Mouse (Mus musculus): ENCODE results near the gene Exoc8. TPM values are rescaled to one million over a fixed set of nuclear protein-coding genes. Genes with fewer than 3 reads are reported as not detected.

The Exoc8 gene
- total RNA-seq, 1 experiment from 2014 or later, result 27.7 TPM

DNA sequence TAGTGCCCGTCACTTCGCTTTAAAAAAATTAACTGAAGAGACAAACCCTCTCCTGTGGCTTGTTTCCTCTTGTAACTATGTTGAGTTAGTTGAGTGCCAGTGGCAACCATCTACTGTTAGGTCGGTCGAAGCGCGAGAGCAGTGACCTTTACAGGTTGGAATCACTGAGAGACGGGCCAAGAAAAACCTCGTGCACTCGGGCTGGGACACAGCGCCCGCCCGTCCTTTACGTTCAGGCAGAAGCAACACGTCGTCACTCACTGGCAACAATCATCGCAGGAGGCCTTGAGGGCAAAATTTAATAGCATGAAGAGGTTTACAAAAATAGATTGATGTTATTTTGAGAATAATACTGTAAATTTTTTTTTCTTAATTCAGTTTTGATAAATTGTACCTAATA is 12.4 kb upstream of the Exoc8 start:
- DNase-seq, result no peak

DNA sequence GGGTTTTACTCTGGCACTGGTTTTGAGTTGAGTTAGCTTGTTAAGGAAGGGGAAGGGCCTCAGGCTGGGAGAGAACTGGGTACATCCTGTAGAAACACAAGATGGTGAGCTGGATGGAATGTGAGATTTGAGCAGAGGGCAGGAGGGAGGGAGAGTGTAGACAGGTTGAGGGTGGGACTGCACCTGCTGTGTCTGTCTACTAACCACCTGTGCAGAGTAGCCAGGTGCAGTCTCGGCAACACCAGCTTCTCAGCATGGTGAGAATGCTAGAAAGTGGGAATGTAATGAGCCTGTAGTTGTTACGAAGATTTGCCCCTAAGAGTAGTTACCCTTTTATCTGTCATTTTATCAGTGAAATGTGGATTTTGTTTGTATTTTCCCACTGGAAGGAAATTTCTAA is 8.0 kb upstream of the Exoc8 start:
- DNase-seq, result no peak

DNA sequence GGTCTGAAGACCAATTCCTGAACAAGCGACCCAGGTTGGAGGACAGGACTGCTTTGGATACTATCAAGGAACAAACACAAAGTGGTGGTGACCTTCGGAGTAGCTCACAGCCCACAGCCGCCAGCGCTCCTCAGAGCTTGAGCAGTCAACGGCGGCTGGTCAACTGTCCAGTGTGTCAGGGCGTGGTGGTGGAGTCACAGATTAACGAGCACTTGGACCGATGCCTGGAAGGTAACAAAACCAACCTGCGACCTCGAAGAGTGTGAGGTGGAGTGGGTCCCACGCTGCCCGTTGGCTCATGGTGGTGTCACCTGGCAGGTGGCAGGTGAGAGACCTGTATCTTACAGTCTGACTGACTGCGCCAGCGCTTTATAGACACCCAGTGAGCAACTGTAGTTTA is 5.7 kb upstream of the Exoc8 start:
- DNase-seq, result no peak

DNA sequence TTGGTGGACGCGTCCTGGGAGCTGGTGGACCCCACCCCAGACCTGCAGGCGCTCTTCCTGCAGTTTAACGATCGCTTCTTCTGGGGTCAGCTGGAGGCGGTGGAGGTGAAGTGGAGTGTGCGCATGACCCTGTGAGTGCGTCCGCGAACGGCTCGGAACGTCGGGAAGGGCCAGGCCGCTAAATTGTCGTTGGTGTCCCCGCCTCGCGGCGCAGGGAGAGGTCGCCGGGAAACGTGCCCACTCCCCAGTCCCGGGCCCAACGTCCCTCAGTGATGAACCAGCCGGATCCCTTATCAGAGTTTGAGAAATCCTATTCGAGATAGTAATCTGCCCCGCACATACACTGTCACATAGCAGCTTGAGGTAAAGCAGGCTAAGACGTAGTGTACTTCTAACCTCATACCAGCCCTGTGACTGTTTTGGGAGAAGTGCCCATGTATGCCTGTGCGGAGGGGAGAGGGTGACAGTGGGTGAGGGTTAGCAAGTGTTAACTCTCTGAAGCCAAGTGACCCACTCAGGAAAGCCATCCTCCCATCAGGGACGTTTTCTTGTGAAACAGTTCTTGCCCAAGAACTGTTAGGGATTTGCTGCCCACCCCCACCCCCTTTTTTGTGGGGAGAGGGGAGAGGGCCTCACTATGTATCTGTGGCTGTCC is 873 bp upstream of the Exoc8 start:
- peak; percentile 18 for DNase-seq

DNA sequence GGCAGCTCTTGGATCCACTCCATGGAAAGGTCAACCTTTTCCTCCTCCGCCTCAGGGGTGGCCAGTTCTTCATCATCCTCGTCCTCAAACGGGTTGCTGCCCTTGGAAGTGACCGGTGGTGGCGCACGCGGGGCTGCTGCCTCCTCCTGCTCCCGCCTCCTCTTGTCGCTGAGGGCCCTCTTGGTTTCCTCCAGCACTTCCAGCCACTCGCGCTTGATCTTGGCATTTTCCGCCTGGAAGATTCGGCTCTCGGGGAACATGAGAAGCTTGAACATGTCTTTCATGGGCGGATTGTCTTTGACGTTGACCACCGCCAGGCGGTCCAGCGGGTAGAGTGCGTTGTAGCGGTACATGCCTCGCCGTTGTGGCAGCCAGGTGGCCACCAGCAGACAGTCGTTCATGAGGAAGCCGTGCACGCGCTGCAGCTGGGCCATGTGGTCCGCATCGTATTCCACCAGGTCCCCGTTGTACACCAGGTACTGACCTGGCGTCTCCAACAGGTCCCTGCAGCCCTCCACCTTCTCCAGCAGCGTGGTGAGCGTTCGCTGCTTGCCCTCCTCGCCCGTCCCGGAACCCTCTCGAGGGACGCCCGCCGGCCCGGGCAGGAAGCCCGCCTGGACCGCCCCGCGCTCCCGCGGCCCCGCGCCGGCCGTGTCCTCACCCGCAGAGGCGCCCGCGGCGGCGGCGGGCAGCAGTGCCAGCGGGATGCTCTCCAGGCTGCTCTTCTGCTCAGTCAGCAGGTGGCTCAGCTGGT is 696 bp downstream of the Exoc8 start:
- DNase-seq, result peak; percentile 80

DNA sequence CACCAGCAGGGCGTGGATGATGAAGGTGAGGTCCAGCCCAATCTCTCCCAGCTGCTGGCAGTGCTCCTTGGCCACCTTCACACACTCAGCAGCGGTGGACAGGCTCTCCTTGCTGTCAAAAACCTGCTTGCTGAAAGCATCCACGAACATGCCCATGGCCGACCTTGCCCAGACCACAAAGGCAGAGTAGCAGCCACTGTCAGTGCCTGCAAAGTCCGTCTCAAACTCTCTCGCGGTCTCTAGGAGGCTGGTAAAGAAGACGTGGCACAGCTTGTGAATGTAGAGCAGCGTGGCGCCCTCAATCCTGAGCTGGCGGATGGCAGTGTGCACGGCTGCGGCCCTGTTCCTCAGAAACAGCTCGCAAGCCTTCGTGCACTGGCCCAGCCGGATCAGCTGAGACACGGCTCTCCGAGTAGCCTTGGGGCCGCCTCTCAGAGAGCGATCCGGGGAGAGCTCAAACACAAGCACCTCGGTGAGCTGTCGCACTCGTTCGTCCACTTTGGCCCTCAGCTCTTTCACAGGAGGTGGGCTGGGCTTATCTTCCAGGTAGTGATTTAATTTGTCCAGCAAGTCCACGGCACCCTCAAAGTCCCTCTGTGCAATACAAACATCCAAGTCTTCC is 1.4 kb downstream of the Exoc8 start:
- peak; percentile 18 for DNase-seq

DNA sequence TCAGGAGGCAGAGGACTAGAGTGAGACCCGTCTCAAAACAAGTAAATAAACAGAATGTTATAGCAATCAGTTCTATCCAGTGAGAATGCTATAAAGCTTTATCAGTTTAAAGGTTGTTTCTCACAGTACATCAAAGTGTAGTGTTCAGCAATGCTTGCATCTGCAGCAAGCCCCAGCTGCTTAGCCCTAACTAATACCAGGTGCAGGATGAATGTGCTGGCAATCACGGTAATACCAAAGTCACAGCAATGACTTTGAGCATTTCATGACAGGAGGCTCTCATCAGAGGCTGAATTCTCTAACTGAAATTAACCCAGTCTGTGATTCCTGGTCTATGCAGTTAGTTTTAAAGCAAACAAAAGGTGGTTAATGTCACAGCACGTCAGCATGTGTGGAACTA is 4.9 kb downstream of the Exoc8 start:
- no peak for DNase-seq

DNA sequence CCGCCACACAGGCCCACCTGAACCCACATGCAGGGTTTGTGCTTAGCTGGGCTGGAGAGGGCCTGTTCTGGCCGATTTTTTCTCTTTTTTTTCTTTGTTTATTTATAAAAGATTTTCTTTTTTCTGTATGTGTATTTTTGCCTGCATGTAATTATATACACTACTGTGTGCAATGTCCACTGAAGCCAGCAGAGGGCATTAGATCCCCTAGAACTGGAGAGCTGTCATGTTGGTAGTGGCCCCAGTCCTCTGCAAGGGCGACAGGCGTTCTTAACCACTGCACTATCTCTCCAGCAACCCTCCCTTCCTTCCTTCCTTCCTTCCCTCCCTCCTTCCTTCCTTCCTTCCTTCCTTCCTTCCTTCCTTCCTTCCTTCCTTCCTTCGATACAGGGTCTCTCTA is 9.1 kb downstream of the Exoc8 start:
- DNase-seq, result no peak

DNA sequence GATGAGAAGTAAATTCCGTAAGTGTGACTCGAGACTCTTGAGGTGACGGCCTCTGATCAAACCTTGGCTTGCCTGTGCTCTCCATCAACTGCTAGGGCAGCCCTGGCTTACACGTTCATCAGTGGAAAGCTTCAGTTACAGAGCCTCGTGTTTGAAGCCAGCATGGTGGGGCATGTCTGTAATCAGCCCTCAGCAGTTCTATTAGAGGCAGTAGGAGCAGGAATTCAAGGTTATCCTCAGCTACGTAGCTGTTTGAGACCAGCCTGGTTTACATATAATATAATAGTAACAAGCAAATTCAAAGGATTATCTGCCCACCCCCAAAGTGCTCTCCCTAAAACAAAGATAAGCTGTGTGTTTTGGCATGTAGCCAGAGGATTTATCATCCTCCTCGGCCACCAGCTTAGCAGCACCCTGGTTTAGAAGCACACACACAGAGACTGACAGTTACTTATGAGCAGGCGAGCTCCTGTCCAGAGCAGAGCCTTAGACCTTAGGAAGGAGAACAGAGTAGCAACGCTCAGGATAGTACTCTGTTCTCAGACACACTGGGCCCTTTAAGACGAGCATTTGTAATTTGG is 18.5 kb downstream of the Exoc8 start:
- DNase-seq, result no peak

DNA sequence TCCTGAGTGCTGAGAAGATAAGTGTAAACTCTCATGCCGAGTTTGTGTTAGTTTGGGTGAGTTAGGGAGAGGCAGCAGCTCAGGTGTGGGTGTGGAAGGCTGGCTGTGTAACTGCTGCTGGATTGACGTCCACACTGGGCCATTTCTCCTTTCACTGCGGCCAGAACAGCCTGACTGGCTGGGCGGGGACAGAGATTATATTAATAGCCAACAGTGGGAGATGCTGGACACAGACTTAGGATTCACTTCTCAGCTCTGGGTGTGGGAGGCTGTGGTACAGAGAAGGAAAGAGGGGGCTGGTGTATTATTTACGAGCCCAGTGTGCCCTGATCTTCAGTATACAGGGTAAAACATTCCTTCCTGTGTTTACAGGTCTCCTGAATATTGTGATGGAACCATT is 19.4 kb downstream of the Exoc8 start:
- DNase-seq, result no peak

DNA sequence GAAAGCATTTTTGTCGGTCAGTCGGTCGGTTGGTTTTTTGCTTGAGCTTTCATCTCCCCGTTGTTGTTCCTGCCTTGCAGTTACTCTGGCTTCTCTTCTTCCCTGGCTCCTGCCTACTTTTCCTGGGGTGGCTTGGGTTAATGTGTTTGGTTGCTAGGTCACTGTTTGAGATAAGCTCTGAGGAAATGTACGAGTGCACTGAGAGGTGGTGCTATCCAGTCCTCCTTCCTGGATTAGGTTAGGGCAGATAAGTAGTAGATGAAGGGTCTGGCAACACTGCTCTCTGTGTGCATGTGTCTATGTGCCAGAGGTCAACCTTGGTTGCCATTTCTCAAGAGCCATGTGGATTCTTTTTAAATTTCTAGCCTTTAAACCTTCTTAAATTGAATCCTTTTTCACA is 24.8 kb downstream of the Exoc8 start:
- no peak for DNase-seq

DNA sequence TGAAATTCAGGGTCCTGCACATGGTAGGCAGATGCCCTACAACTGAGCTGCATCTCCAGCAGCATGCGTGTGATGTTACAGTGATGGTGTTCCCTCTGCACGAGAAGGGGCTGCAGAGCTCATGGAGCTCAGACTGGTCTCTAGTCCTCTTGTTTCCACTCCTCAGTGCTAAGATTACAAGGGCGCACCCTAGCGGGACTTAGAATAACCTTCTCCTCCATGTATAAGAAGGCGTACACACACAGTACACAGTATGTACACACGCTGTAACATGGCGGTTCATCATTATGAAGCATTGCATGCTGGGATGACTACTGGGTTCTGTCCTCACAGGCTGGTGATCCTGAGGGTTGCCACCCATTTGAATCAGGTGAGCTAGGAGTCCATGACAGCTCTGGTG is 25.4 kb downstream of the Exoc8 start:
- DNase-seq, result no peak

DNA sequence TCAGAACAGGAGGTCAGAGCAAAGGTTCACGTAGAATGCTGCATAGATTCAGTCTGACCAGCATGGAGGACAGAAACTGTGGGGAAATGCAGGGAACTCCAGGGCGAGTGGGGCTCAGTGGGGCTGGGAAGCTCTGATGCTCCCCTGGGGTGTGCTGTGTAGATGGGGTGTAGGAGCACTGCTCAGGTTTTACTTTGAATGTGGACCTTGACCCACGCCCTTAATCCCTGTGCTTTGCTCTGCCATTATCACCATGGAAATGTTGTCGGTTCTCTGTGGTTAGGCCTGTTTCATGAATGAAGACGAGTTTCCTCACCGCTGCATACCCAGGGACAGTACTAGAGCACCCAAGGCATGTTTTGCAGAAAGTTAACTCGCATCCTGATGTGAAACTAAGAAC is 26.0 kb downstream of the Exoc8 start:
- DNase-seq, result no peak

DNA sequence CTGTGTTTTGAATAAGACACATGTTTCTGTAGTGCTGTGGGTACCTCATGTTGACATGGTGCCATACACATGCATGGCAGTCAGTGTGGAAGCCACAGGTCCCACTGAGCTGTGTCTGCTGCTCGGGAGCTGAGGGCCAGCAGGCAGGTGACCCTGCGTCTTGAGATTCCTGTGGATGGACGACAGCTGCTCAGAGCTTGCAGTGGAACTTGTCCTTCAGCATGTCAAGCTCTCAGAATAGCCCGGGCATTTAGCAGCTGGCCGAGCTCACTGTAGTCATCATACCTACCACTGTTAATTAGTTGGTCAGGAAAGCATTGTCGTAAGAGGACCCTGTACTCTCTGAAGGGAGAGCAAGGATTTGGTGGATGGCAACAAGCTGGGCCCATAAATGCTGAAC is 27.8 kb downstream of the Exoc8 start:
- DNase-seq, result no peak

DNA sequence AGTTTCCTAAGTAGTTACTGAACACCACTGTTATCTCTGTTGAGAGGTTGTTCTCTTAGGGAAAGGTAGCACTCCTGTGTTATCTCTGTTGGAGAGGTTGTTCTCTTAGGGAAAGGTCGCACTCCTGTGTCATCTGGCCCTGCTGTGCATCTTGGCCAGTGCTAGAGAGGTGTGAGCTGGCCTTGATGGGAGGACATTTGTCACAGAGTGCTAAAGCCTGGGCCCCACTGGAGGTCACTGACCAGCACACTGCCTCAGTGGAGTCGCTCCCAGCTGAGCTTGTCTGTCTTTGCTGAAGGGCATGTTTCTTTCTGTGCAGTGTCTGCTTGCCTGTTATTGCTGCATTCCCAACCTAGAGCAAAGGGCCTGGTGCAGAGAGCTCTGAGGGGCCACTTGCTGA is 30.4 kb downstream of the Exoc8 start:
- DNase-seq, result peak; percentile 18

DNA sequence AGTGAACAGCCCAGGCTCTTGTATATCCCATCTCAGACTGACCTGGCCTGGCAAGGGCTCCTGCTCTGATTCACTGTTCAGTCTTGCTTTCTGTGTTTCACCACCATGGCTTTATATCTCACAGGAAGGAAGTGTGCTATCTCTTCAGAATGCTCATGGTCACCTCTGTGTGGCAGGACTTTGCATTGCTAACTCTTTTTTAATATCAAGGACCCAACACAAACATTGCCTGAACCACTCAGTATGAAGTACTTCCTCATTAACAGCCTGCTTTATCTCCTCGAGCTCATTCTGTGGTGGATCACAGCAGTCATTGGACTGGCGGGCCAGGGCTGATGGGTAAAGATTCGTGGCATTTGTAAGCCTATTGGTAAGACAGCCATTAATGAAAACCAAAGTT is 30.8 kb downstream of the Exoc8 start:
- no peak for DNase-seq

DNA sequence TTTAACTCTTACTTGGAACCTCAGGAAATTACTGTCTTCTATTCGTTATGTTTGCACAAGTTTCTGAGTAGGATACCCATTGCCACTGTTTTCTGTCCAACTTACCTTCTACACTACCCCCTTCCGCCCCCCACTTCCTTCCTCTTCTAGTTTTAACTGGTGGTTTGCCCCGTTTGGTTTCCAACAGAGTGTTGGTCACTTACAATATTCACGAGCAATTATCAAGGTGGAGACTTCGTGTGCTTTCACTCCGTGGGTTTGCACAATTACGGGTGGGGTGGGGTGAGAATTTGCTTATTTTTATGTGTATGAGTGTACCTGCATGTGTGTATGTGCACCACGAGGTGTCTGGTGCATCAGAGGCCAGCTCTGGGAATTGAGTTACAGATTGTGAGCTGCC is 33.8 kb downstream of the Exoc8 start:
- no peak for DNase-seq

DNA sequence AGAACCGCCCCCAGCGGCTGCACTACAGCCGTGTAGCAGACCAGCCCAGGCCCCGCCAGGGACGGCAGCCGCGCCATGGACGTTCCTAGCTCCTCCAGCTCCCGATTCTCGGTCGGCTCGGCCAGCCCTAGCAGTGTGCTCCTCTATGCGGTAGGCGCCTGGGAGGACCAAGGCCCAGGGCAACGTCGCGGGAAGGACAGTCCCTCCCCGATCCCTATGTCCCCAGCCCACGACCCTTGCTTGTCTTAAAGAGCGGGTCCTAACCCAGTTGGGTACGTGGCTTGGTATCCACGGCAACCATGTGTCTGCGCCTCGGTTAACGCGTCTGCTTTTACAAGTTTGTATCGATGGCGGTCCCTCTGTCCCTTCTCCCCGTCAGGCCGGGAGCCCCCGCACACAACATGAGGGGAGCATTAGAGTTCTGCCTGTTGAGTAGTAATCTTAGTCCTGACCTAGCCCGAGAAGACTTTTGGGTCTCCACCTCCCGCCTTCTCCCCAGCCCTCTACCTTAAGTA is 34.3 kb downstream of the Exoc8 start:
- no peak for DNase-seq

DNA sequence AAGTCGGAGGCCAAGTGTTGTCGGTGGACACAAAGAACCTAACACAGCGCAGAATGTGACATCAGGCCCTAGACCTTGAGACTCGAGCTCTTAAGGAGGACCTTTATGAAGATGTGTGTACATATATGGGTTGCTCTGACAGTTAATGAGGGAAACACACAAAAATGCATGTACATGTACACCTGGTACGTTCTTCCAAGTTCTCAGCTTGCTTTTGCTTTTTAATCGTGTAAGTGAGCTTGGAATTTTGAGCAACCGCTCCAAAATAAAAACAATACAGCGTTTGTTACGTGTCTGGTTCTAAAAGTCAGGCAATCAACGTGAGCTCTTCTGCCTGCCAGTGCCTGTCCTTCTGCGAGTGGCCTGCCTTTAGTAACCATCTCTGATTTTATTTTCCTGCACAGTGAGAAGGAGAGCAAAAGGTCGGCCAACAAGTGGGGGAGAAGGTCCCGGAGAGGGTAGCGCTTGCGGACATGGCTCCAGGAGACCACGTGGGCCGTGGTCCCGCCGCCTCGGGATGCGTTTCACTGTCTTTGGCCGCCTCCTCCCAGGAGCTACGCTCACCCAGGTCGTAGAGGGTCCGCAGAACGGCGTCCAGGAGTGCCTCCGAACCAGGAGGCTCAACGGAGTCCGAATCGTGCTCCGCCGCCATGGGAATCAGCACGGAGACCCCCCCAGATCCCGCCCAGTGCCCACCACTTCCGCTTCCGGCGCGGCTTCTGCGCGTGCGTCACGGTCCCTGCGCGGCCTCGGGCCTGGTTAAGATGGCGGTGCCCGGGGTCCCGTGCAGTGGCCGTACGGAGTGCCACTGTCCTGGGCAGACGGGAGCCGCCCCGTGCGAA is 35.0 kb downstream of the Exoc8 start, which contains the start of the genes Gnpat and 2810004N23Rik:
Gnpat (plus strand) TSS at position 713 of the 842 bp plus-strand sequence.
2810004N23Rik (minus strand) TSS at position 800 of the 842 bp plus-strand sequence.
- peak; percentile 97 for DNase-seq

DNA sequence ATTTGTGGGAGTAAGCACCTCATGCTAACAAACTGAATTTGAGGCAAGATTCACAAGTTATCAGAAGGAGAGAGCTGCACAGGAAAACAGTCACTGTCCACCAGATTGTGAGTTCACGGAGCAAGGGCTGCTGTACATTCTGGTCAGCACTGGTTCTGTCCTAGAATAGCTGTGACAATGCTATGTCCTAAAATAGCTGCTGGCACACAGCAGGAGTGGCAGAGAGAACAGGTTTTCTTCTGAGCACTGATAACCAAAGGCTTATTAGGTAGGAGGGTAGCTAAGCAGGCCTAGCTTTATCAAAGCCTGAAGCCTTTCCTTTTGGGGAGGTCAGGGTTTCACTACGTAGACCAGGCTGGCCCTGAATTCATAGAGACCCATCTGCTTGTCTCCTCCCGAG is 37.3 kb downstream of the Exoc8 start:
- DNase-seq, result no peak

DNA sequence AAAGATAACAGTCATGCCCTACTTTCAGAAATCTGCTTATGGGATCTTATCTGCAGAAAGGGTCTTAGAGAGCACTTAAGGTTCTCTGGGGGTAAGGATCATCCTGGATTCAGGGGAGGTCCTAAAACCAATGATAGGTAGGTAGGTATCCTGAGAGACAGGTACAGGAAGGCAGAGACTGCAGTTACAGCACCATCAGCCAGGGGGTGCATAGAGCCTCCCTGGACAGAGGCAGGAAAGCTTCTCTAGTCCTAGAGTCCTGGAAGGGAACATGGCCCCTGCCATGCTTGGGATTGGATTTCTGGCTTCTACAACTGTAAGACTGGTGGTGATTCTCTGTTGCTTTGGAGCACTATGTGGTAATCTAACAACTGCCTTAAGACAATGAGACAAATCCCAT is 38.0 kb downstream of the Exoc8 start:
- DNase-seq, result no peak

DNA sequence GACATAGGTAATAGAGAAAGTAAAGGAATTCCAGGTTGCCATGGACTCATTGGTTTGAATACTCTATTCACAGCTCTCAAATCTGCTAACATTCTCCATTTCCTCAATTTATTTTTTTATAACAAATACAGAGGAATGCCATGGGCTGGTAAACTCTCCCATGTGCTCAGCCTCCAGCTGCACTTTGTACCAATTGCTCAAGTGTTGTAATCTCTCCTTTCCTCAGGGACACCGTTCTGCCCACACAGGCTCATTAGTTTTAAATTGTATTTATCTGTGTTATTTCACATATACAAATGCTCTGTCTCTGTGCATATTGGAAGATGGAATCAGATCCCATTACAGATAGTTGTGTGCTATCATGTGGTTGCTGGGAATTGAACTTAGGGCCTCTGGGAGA is 44.0 kb downstream of the Exoc8 start:
- no peak for DNase-seq

All from adrenal gland, postnatal 25 days (tissue).